Mouse (Mus musculus) small intestine, adult 2 months (tissue): ENCODE results near the gene Sec31a.

Experiments used
- CTCF ChIP-seq: fragments of 200-500 bp; IDR thresholded peaks from 2 replicates; pipeline ENCODE4 v1.5.1; 2012; ENCODE audit warnings: low read depth, mild to moderate bottlenecking, control low read depth, inconsistent platforms, low read length, moderate library complexity, mixed read lengths; ENCODE audit not compliant: insufficient replicate concordance, insufficient read length; ENCODE audit errors: extremely low read depth
- POLR2A ChIP-seq: fragments of 200-500 bp; IDR thresholded peaks from 2 replicates; pipeline ENCODE4 v1.6.1; 2012; ENCODE audit warnings: low read depth, mild to moderate bottlenecking, control low read depth, inconsistent platforms, low read length, moderate library complexity

- TF ChIP-seq POLR2A (no peak), CTCF (no peak)
Observed at GRCm38 (mm10) chr5:100410281-100410680, 5.8 kb downstream of the Sec31a start.
